Mouse (Mus musculus) stomach, embryonic 14.5 days (tissue): ENCODE measurements around the gene Pon3. TPM values are rescaled to one million over a fixed set of nuclear protein-coding genes. Genes with fewer than 3 reads are reported as not detected.

Experiments used
- ATAC-seq: fragments of 200-750 bp; cut with Nextera tagmentation; 2 replicates; pipeline ENCODE4 v1.8.0; 2017; ENCODE audit warnings: low read depth, moderate TSS enrichment; ENCODE audit not compliant: insufficient number of reproducible peaks, insufficient read depth, low FRiP score
- H3K27ac ChIP-seq: fragments of 300-500 bp; sonication (generic); 2 replicates; pipeline ENCODE4 v1.5.1; 2014; ENCODE audit warnings: mild to moderate bottlenecking, low read length, moderate library complexity, mixed read lengths
- H3K27me3 ChIP-seq: fragments of 300-500 bp; sonication (generic); 2 replicates; pipeline ENCODE4 v1.6.1; 2014; ENCODE audit warnings: low read length, control low read depth, mixed read lengths; ENCODE audit not compliant: control insufficient read depth, insufficient read depth
- H3K36me3 ChIP-seq: fragments of 300-500 bp; sonication (generic); 2 replicates; pipeline ENCODE4 v1.6.1; 2014; ENCODE audit warnings: mild to moderate bottlenecking, control low read depth, low read length, moderate library complexity, mixed read lengths; ENCODE audit not compliant: control insufficient read depth, insufficient read depth
- H3K4me1 ChIP-seq: fragments of 300-500 bp; sonication (generic); 2 replicates; pipeline ENCODE4 v1.6.1; 2014; ENCODE audit warnings: low read length, control low read depth, mixed read lengths; ENCODE audit not compliant: control insufficient read depth, insufficient read depth
- H3K4me2 ChIP-seq: fragments of 300-500 bp; sonication (generic); replicated peaks from 2 replicates; pipeline ENCODE4 v1.6.1; 2014; ENCODE audit warnings: low read depth, low read length, control low read depth
- H3K4me3 ChIP-seq: fragments of 300-500 bp; sonication (generic); 2 replicates; pipeline ENCODE4 v1.5.1; 2014; ENCODE audit warnings: low read depth, low read length, control low read depth
- H3K9ac ChIP-seq: fragments of 300-500 bp; sonication (generic); replicated peaks from 2 replicates; pipeline ENCODE4 v1.6.1; 2014; ENCODE audit warnings: low read depth, mild to moderate bottlenecking, control low read depth, low read length, moderate library complexity, mixed read lengths
- H3K9me3 ChIP-seq: fragments of 300-500 bp; sonication (generic); 2 replicates; pipeline ENCODE4 v1.6.1; 2016; ENCODE audit warnings: low read depth, low read length, control low read depth; ENCODE audit not compliant: control insufficient read depth
- WGBS: fragments of 180-500 bp; shearing (Covaris S2); extraction: QIAGEN DNeasy Blood & Tissue Kit; methylation state at CpG from one replicate; pipeline ENCODE4 v1.1.7; 2014; 5-methylcytosine and 5-hydroxymethylcytosine counted together
- polyA plus RNA-seq: library from polyadenylated mRNA; unstranded; fragments of >200 nt; fragmentation: Nextera tagmentation; extraction: Ambion mirVana; gene quantifications from 2 replicates; pipeline ENCODE4 v1.2.1, GENCODE M21; 2014

Pon3 gene
- polyA plus RNA-seq, 1 experiment from 2014 or later = 20.1 TPM

DNA sequence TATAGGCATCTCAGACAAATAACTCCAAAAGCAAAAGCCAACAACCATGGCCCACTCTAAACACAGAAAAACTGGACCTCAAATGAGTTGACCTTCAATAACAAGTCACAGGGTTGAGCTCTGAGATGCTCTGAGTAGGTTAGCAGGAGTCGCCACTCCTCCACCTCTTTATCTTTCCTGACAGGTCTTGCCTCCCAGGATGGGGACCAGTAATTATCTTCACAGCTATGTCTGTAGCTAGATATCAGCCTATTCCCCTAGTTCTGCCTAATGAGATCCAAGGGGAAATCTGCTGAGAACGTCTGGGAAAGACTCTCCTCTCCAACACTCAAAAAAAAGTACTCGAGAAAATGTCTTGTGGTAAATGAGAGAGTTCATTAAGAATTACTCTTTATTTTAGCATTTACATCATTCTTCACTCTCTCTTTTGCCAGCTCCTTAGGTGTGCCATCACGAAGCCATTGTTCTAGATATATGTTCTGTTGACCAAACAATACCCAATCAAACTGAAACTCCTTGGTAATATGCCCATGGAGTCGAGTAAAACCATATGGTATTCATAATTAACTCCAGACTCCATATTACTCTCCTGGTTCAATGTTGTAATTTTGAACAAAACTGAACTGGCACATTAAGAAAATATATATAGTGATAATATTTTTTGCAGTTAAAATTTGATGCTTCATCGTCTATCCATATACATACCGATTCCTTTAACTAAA is 69.7 kb downstream of the Pon3 start:
- Histone ChIP-seq H3K36me3 (no peaks in the 10 kb centered on the region), H3K4me2 (no peak overlapping the region), H3K9ac (no peak overlapping the region), H3K4me3 (no peak overlapping the region), H3K9me3 (no peaks in the 10 kb centered on the region), H3K27ac (no peak overlapping the region), H3K27me3 (no peaks in the 10 kb centered on the region), H3K4me1 (no peaks in the 10 kb centered on the region)
- WGBS = 80% methylated on average over 7 of the region's 7 CpGs
- no peak for ATAC-seq

DNA sequence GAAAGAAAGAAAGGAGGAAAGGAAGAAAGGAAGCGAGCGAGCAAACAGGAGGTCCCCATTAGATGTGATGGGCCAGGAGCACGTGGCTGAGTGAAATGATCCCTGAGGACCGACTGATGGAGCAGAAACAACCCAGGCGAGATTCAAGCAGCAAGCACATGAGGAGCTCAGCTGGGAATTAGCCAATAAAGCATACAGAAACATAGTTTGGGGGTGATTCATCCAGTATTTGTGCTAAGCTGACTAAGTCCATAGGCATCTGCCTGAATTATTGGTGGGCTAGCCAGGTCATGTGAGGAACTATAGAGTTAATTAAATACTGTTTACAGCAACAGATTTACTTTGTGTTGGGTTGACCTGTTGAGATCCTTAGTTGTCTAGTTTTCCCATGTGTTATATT is 75.4 kb downstream of the Pon3 start:
- no peaks in the 10 kb centered on the region for H3K36me3 ChIP-seq
- no peak overlapping the region for H3K9ac ChIP-seq
- H3K4me3 ChIP-seq = no peak overlapping the region
- no peak for ATAC-seq
- no peak overlapping the region for H3K27ac ChIP-seq
- 0 out of 2 replicates have a peak, but pooled peaks cover 4% of the 10 kb centered on the region for H3K4me1 ChIP-seq
- no peaks in the 10 kb centered on the region for H3K9me3 ChIP-seq
- WGBS = 70% methylated on average over 5 of the region's 5 CpGs
- no peaks in the 10 kb centered on the region for H3K27me3 ChIP-seq
- H3K4me2 ChIP-seq = no peak overlapping the region

DNA sequence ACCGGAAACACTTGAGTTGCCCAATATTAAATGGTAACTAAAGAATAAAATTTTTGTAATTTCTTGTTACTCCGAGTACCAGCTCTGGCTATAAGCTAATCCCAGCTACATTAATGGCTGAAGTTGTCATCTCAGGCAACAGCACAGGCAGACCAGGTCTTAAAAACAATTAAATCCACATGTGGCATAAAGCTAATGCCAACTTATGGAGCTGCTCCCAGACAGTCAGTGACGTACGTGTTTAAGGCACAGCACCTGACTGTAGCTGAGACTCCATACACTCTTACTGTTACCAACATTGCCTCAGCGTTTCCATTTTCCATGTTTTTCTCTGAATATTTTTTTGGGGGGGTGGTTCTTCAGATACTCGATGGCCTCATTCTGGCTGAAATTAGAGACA is 76.9 kb downstream of the Pon3 start:
- Histone ChIP-seq H3K4me2 (no peak overlapping the region), H3K4me3 (no peak overlapping the region)

DNA sequence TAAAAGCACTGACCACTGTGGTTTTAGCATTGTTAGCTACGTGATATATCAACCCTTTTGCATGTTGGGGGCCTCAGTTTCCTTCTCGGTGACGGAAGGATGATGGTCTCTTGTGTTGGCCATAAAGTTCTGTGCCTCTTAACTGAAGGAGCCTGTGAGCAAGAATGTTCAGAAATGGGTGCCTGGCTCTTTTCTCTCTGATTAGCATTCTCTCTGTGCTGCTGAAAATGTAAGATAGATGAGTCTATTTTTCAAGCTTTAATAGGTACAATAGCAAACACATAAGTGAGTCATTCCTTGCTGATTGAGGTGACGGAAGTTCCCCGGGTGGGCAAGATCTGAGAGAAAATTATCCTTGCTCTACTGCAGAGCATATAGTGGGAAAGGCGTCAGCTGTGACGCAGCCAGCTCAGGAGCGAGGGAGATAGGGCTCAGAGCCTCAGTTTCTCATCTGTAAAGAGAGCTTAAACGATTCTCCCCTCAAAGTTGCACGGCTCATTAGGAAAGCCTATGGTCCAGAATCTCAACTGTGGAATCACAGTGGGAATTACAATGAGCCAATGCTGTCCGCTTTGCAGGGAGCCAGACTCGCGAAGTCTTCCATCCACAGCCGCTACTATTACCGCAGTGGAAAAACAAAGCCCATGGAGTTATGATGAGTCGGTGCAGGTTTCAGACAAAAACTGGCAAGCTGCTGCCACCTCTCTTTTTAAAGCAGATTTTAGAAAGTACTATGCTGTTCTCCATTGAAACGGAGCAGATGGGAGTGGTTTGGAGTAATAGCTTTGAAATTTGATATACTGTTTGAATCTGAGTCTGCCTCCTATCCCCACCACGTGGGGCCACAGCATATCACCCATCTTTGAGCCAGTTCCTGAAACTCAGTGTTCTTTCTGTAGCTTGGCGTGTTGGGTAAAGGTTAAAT is 77.9 kb downstream of the Pon3 start:
- Histone ChIP-seq H3K27ac (no peak overlapping the region), H3K36me3 (no peaks in the 10 kb centered on the region), H3K9me3 (no peaks in the 10 kb centered on the region), H3K27me3 (no peaks in the 10 kb centered on the region), H3K4me2 (no peak overlapping the region; the same call in 1 of the 2 replicates), H3K9ac (no peak overlapping the region), H3K4me3 (no peak overlapping the region), H3K4me1 (0 out of 2 replicates have a peak, but pooled peaks cover 4% of the 10 kb centered on the region)
- no peak for ATAC-seq
- 51% methylated on average over 19 of the region's 19 CpGs for WGBS

More for the DNA sequence above, 76.9 kb downstream of the Pon3 start:
- Histone ChIP-seq H3K27me3 (no peaks in the 10 kb centered on the region), H3K4me1 (0 out of 2 replicates have a peak, but pooled peaks cover 4% of the 10 kb centered on the region), H3K9me3 (no peaks in the 10 kb centered on the region), H3K36me3 (no peaks in the 10 kb centered on the region), H3K27ac (no peak overlapping the region), H3K9ac (no peak overlapping the region)
- no peak for ATAC-seq
- WGBS = 91% methylated on average over 6 of the region's 6 CpGs

DNA sequence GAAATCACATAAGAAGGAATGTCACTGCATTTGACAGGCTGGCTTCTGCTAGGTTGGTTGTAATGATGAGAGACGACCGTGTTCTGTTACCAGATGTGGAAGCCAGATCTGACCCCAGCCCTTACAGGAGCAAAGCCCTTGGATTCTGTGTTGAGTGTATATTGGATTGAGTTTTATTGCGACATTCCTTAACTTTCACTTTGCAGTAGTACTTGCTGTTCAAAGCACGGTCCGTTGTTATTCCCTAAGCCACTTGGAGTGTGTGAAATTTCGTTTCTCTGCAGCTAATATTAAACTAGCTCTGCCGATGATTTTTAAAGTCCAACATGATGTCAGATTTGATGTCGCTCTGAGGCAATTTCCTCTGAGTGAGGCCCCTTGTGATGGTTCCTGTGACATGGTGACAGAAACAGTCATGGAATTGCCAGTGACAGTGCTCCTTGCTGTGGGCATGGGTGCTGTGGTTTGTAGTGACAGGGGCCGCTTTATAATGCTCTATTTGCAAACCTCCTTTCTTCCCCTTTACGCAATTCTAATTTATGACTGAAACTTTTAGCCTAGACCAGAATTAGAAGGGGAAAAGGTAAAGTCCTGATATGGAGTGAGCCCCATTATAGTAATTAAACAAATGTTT is 81.8 kb downstream of the Pon3 start:
- H3K9me3 ChIP-seq = no peaks in the 10 kb centered on the region
- H3K27ac ChIP-seq = no peak overlapping the region
- no peak for ATAC-seq
- no peaks in the 10 kb centered on the region for H3K27me3 ChIP-seq
- 90% methylated on average over 10 of the region's 10 CpGs for WGBS
- H3K4me2 ChIP-seq = no peak overlapping the region
- H3K4me1 ChIP-seq = 0 out of 2 replicates have a peak, but pooled peaks cover 4% of the 10 kb centered on the region
- H3K9ac ChIP-seq = no peak overlapping the region
- no peaks in the 10 kb centered on the region for H3K36me3 ChIP-seq
- H3K4me3 ChIP-seq = no peak overlapping the region

DNA sequence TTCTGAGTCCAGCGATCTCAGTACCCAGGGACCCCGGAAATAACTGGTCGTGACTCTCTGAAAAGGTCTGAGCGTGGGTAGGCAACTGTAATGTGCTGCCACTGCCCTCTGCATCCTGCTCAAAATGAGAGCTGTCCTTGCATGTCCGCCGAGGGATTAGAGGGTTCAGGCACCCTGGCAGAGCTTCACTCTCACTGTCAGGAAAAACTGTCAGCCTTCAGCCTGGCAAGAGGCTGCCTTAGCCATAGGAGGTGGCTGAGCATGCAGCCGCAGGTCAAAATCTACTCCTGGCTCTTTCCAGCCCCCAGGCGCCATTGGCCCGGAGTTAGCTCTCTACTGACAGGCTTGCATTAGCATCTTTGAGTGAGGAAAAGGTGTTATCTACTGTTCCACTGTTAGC is 83.5 kb downstream of the Pon3 start:
- Histone ChIP-seq H3K27ac (no peak overlapping the region), H3K4me3 (no peak overlapping the region), H3K4me1 (no peaks in the 10 kb centered on the region), H3K4me2 (no peak overlapping the region), H3K9ac (no peak overlapping the region), H3K9me3 (no peaks in the 10 kb centered on the region), H3K27me3 (no peaks in the 10 kb centered on the region), H3K36me3 (no peaks in the 10 kb centered on the region)
- no peak for ATAC-seq
- 58% methylated on average over 9 of the region's 9 CpGs for WGBS

DNA sequence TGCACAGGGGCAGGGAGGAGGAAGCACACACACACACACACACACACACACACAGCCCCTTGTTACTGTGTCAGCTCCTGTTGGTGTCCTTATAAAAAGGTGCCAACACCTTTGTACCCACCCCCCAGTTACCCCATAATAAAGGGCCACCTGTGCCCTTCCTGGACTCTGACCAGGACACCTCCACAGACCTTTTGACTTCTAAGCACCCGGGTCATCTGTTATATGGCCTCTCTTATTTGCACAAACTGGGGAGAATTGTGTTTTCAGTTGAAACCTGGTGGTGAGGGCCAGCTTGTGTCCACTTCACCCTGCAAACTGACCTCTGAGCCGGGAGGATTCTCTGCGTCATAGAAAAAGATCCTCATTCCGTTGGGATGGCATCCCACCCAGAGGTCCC is 84.7 kb downstream of the Pon3 start:
- Histone ChIP-seq H3K36me3 (no peaks in the 10 kb centered on the region), H3K4me1 (no peaks in the 10 kb centered on the region), H3K9me3 (no peaks in the 10 kb centered on the region), H3K9ac (no peak overlapping the region), H3K4me2 (no peak overlapping the region), H3K27me3 (no peaks in the 10 kb centered on the region), H3K27ac (no peak overlapping the region), H3K4me3 (no peak overlapping the region)
- 74% methylated on average over 4 of the region's 4 CpGs for WGBS
- no peak for ATAC-seq
